Mouse (Mus musculus): ENCODE measurements around the gene Samd13. TPM values are rescaled to one million over a fixed set of nuclear protein-coding genes. Genes with fewer than 3 reads are reported as not detected.

The Samd13 gene
- total and polyA plus RNA-seq, 3 experiments: 0.09 to 2.1 TPM; not detected in 1

GRCm38 (mm10) chr3:146661001-146661400 is 24.4 kb downstream of the Samd13 start:
- Histone ChIP-seq H3K4me3 (ENCODE audit: low read depth, low read length) (no peak overlapping the region), H3K4me1 (ENCODE audit: insufficient read depth, low read depth, low read length) (peaks cover 13% of the 10 kb centered on the region), H3K36me3 (replicated peaks) (peaks cover 12% of the 10 kb centered on the region), H3K9me3 (replicated peaks) (no peaks in the 10 kb centered on the region), H3K27me3 (ENCODE audit: insufficient read depth, low read length) (peaks cover 9% of the 10 kb centered on the region; the same call in 1 of the 2 replicates)
- no peak for TF ChIP-seq GATA2 (IDR thresholded peaks at IDR 0.05; ENCODE audit: borderline replicate concordance, low read depth, low read length)
- TF ChIP-seq GATA1 (IDR thresholded peaks at IDR 0.05; ENCODE audit: borderline replicate concordance, low read length): no peak
- no peak for TF ChIP-seq POLR2AphosphoS5 (IDR thresholded peaks at IDR 0.05; ENCODE audit: insufficient replicate concordance, low read depth, low read length)
- no peak for TF ChIP-seq CTCF (IDR thresholded peaks at IDR 0.05; ENCODE audit: low read depth, low read length)
- no peak for TF ChIP-seq TAL1 (conservative IDR thresholded peaks at IDR 0.05; ENCODE audit: low read depth, low read length)
- ATAC-seq (ENCODE audit: extremely low read depth, insufficient number of reproducible peaks, low FRiP score, poor library complexity, severe bottlenecking) (no peak), DNase-seq (ENCODE audit: low spot score) (no peak)

- DNase-seq (ENCODE audit: low spot score) (no peak), ATAC-seq (ENCODE audit: extremely low read depth, insufficient number of reproducible peaks, low FRiP score, poor library complexity, severe bottlenecking) (no peak)
- peaks cover 12% of the 10 kb centered on the region for H3K36me3 ChIP-seq (replicated peaks)
- peaks cover 7% of the 10 kb centered on the region; the same call in 1 of the 2 replicates for H3K27me3 ChIP-seq (ENCODE audit: insufficient read depth, low read length)
- H3K4me1 ChIP-seq (ENCODE audit: insufficient read depth, low read depth, low read length): peaks cover 28% of the 10 kb centered on the region
- no peak for TF ChIP-seq TAL1 (conservative IDR thresholded peaks at IDR 0.05; ENCODE audit: low read depth, low read length)
- no peak for TF ChIP-seq GATA2 (IDR thresholded peaks at IDR 0.05; ENCODE audit: borderline replicate concordance, low read depth, low read length)
- no peak for TF ChIP-seq POLR2AphosphoS5 (IDR thresholded peaks at IDR 0.05; ENCODE audit: insufficient replicate concordance, low read depth, low read length)
- no peak for TF ChIP-seq GATA1 (IDR thresholded peaks at IDR 0.05; ENCODE audit: borderline replicate concordance, low read length)
- no peak for TF ChIP-seq CTCF (IDR thresholded peaks at IDR 0.05; ENCODE audit: low read depth, low read length)
- H3K9me3 ChIP-seq (replicated peaks): no peaks in the 10 kb centered on the region
- H3K4me3 ChIP-seq (ENCODE audit: low read depth, low read length): no peak overlapping the region
Observed at GRCm38 (mm10) chr3:146659321-146659720, 26.1 kb downstream of the Samd13 start.

DNA sequence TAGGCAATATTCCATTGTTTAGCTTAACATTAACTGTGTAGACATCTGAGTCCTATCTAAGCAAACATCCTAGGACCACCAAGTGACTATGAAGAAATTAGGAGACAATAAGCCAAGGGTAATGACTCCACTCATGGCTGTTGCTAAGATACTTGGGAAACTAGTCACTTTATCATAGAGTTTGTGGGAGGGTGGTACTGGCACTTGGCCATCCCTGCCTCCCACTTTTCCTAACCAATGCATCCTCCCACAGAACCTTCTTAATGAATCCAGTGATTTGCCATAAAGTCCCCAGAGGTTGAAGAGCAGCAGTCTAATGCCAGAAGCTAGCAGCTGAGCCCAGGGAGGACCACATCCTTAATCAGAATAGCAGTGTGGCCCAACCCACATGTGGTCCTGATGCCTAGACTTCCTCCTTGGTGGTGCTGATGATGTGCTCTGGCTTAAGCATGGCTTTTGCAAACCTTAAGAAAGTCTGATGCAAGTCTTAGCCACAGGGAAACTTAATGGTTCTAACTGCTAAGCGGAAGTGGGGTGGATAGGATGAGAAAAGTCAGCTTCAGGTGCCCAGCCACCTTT is 27.2 kb downstream of the Samd13 start:
- peaks cover 4% of the 10 kb centered on the region; the same call in 1 of the 2 replicates for H3K27me3 ChIP-seq (ENCODE audit: insufficient read depth, low read length)
- no peak overlapping the region for H3K4me3 ChIP-seq (ENCODE audit: low read depth, low read length)
- DNase-seq (ENCODE audit: low spot score) (no peak), ATAC-seq (ENCODE audit: extremely low read depth, insufficient number of reproducible peaks, low FRiP score, poor library complexity, severe bottlenecking) (no peak)
- H3K9me3 ChIP-seq (replicated peaks): no peaks in the 10 kb centered on the region
- TF ChIP-seq TAL1 (conservative IDR thresholded peaks at IDR 0.05; ENCODE audit: low read depth, low read length): no peak
- H3K4me1 ChIP-seq (ENCODE audit: insufficient read depth, low read depth, low read length): peaks cover 37% of the 10 kb centered on the region
- peaks cover 12% of the 10 kb centered on the region for H3K36me3 ChIP-seq (replicated peaks)

DNA sequence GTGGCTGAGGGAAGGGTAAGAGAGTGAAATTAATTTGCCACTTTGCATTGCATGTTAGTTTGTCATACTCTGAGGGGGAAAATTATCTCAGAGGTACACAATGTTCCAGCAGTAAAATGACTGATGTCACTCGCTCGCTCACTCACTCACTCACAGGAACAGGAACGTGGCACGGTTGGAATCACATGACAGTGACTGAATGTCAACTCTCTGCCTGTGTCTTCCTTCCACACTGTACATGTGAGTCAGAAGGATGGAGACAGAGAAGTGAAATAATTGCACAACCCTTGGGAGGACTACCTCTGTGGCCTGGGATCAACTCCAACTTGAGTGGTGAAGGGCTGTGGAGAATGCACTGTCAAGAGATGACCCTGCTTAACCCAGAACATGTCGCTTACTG is 28.0 kb downstream of the Samd13 start:
- Histone ChIP-seq H3K36me3 (replicated peaks) (peaks cover 14% of the 10 kb centered on the region), H3K9me3 (replicated peaks) (no peaks in the 10 kb centered on the region), H3K4me1 (ENCODE audit: insufficient read depth, low read depth, low read length) (peaks cover 45% of the 10 kb centered on the region), H3K4me3 (ENCODE audit: low read depth, low read length) (no peak overlapping the region), H3K27me3 (ENCODE audit: insufficient read depth, low read length) (peaks cover 4% of the 10 kb centered on the region; the same call in 1 of the 2 replicates)
- no peak for TF ChIP-seq TAL1 (conservative IDR thresholded peaks at IDR 0.05; ENCODE audit: low read depth, low read length)
- DNase-seq (ENCODE audit: low spot score) (no peak), ATAC-seq (ENCODE audit: extremely low read depth, insufficient number of reproducible peaks, low FRiP score, poor library complexity, severe bottlenecking) (no peak)

- ATAC-seq (ENCODE audit: extremely low read depth, insufficient number of reproducible peaks, low FRiP score, poor library complexity, severe bottlenecking): peak; percentile 89
- Histone ChIP-seq H3K36me3 (replicated peaks) (peaks cover 16% of the 10 kb centered on the region), H3K4me1 (ENCODE audit: insufficient read depth, low read depth, low read length) (peaks cover 44% of the 10 kb centered on the region), H3K4me3 (ENCODE audit: low read depth, low read length) (no peak overlapping the region; the same call in 1 of the 2 replicates), H3K27me3 (ENCODE audit: insufficient read depth, low read length) (no peaks in the 10 kb centered on the region), H3K9me3 (replicated peaks) (no peaks in the 10 kb centered on the region)
- peak; percentile 62 for DNase-seq (ENCODE audit: low spot score)
- TF ChIP-seq GATA1 (IDR thresholded peaks at IDR 0.05; ENCODE audit: borderline replicate concordance, low read length): no peak
- TF ChIP-seq CTCF (IDR thresholded peaks at IDR 0.05; ENCODE audit: low read depth, low read length): no peak
- no peak for TF ChIP-seq GATA2 (IDR thresholded peaks at IDR 0.05; ENCODE audit: borderline replicate concordance, low read depth, low read length)
- TF ChIP-seq POLR2AphosphoS5 (IDR thresholded peaks at IDR 0.05; ENCODE audit: insufficient replicate concordance, low read depth, low read length): no peak
- no peak for TF ChIP-seq TAL1 (conservative IDR thresholded peaks at IDR 0.05; ENCODE audit: low read depth, low read length)
Observed at GRCm38 (mm10) chr3:146655111-146655577, 30.2 kb downstream of the Samd13 start.

DNA sequence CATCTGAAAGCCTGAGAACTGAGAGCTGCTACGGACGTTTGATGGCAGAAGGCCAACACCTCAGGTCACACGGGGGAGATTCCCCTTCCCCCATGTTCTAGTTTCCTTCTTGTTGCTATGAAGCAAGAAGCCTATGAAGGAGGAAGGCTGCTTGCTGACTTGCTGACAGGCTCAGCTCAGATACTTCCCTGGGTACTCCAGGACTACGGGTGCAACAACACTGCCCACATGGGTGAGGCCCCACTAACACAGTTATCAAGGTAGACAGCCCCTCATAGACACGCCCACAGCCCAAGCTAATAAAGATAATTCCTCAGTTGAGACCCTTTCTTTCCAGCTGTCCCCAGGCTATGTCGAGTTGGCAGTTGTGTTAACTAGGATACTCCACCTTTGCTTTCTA is 31.7 kb downstream of the Samd13 start:
- Histone ChIP-seq H3K9me3 (replicated peaks) (no peaks in the 10 kb centered on the region), H3K27me3 (ENCODE audit: insufficient read depth, low read length) (peaks cover 3% of the 10 kb centered on the region; the same call in 1 of the 2 replicates), H3K4me3 (ENCODE audit: low read depth, low read length) (no peak overlapping the region; the same call in 1 of the 2 replicates), H3K36me3 (replicated peaks) (peaks cover 12% of the 10 kb centered on the region), H3K4me1 (ENCODE audit: insufficient read depth, low read depth, low read length) (peaks cover 45% of the 10 kb centered on the region)
- peak; percentile 32 for DNase-seq (ENCODE audit: low spot score)
- peak; percentile 34; the same call in 1 of the 2 replicates for TF ChIP-seq TAL1 (conservative IDR thresholded peaks at IDR 0.05; ENCODE audit: low read depth, low read length)
- no peak for TF ChIP-seq GATA2 (IDR thresholded peaks at IDR 0.05; ENCODE audit: borderline replicate concordance, low read depth, low read length)
- ATAC-seq (ENCODE audit: extremely low read depth, insufficient number of reproducible peaks, low FRiP score, poor library complexity, severe bottlenecking): peak; percentile 59

DNA sequence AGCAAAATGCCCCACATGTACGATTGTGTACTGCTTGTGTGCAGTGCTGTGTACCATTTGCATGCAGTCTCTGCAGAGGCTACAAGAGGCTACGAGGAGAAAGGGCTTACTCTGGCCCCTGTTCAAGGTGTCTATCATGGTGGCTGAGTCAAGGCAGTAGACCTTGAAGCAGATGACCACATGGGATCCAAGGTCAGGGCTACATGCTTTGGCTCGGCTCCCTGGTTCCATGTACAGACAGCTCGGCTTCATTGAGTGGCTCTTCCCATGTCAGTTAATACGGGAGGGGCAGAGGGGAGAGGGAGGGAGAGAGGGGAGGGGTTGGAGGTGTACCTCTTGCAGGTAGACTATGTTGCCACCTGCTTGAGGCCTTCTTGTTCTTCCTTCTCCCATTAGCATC is 33.0 kb downstream of the Samd13 start:
- H3K36me3 ChIP-seq (replicated peaks): peaks cover 5% of the 10 kb centered on the region
- no peak for TF ChIP-seq TAL1 (conservative IDR thresholded peaks at IDR 0.05; ENCODE audit: low read depth, low read length)
- TF ChIP-seq CTCF (IDR thresholded peaks at IDR 0.05; ENCODE audit: low read depth, low read length): no peak
- TF ChIP-seq GATA2 (IDR thresholded peaks at IDR 0.05; ENCODE audit: borderline replicate concordance, low read depth, low read length): no peak
- TF ChIP-seq GATA1 (IDR thresholded peaks at IDR 0.05; ENCODE audit: borderline replicate concordance, low read length): no peak
- TF ChIP-seq POLR2AphosphoS5 (IDR thresholded peaks at IDR 0.05; ENCODE audit: insufficient replicate concordance, low read depth, low read length): no peak
- no peak overlapping the region for H3K4me3 ChIP-seq (ENCODE audit: low read depth, low read length)
- peaks cover 14% of the 10 kb centered on the region; the same call in 1 of the 2 replicates for H3K27me3 ChIP-seq (ENCODE audit: insufficient read depth, low read length)
- H3K4me1 ChIP-seq (ENCODE audit: insufficient read depth, low read depth, low read length): peaks cover 51% of the 10 kb centered on the region
- DNase-seq (ENCODE audit: low spot score) (no peak), ATAC-seq (ENCODE audit: extremely low read depth, insufficient number of reproducible peaks, low FRiP score, poor library complexity, severe bottlenecking) (no peak)
- H3K9me3 ChIP-seq (replicated peaks): no peaks in the 10 kb centered on the region

Measured in G1E (cell line).